Mouse (Mus musculus): ENCODE results near the gene Ing3. TPM values are rescaled to one million over a fixed set of nuclear protein-coding genes. Genes with fewer than 3 reads are reported as not detected.

The Ing3 gene
- polyA plus RNA-seq, 1 experiment = 20.2 TPM

- no peak overlapping the region for H3K27ac ChIP-seq (ENCODE audit: insufficient read depth, low read length)
Observed at GRCm38 (mm10) chr6:22003200-22003587, 53.8 kb downstream of the Ing3 start.

GRCm38 (mm10) chr6:22003959-22004543, 54.7 kb downstream of the Ing3 start:
- TF ChIP-seq POLR2A (IDR thresholded peaks at IDR 0.05; ENCODE audit: low read depth, low read length) (no peak), CTCF (IDR thresholded peaks at IDR 0.05; ENCODE audit: borderline replicate concordance, insufficient read depth, low read length) (no peak)
- Histone ChIP-seq H3K27ac (ENCODE audit: insufficient read depth, low read length) (no peak overlapping the region), H3K4me3 (ENCODE audit: insufficient read depth, low read length) (no peak overlapping the region), H3K4me1 (ENCODE audit: control insufficient read depth, insufficient read depth, low read length) (peaks cover 3% of the 10 kb centered on the region; the same call in 1 of the 2 replicates)

More at GRCm38 (mm10) chr6:22003200-22003587, 53.8 kb downstream of the Ing3 start:
- peaks cover 5% of the 10 kb centered on the region for H3K4me1 ChIP-seq (ENCODE audit: control insufficient read depth, insufficient read depth, low read length)
- TF ChIP-seq CTCF (IDR thresholded peaks at IDR 0.05; ENCODE audit: borderline replicate concordance, insufficient read depth, low read length) = no peak
- H3K4me3 ChIP-seq (ENCODE audit: insufficient read depth, low read length) = no peak overlapping the region

GRCm38 (mm10) chr6:22008346-22008745, 59.0 kb downstream of the Ing3 start:
- Histone ChIP-seq H3K4me3 (ENCODE audit: insufficient read depth, low read length) (no peak overlapping the region), H3K27ac (ENCODE audit: insufficient read depth, low read length) (no peak overlapping the region), H3K4me1 (ENCODE audit: control insufficient read depth, insufficient read depth, low read length) (no peaks in the 10 kb centered on the region; the same call in 1 of the 2 replicates)
- TF ChIP-seq CTCF (IDR thresholded peaks at IDR 0.05; ENCODE audit: borderline replicate concordance, insufficient read depth, low read length) (no peak), POLR2A (IDR thresholded peaks at IDR 0.05; ENCODE audit: low read depth, low read length) (no peak)

GRCm38 (mm10) chr6:22010258-22010657, 60.9 kb downstream of the Ing3 start:
- TF ChIP-seq CTCF (IDR thresholded peaks at IDR 0.05; ENCODE audit: borderline replicate concordance, insufficient read depth, low read length) (no peak), POLR2A (IDR thresholded peaks at IDR 0.05; ENCODE audit: low read depth, low read length) (no peak)
- H3K27ac ChIP-seq (ENCODE audit: insufficient read depth, low read length) = no peak overlapping the region
- no peaks in the 10 kb centered on the region; the same call in 1 of the 2 replicates for H3K4me1 ChIP-seq (ENCODE audit: control insufficient read depth, insufficient read depth, low read length)
- H3K4me3 ChIP-seq (ENCODE audit: insufficient read depth, low read length) = no peak overlapping the region

GRCm38 (mm10) chr6:22010761-22011281, 61.5 kb downstream of the Ing3 start:
- no peak for TF ChIP-seq POLR2A (IDR thresholded peaks at IDR 0.05; ENCODE audit: low read depth, low read length)
- TF ChIP-seq CTCF (IDR thresholded peaks at IDR 0.05; ENCODE audit: borderline replicate concordance, insufficient read depth, low read length) = no peak

GRCm38 (mm10) chr6:22011546-22011945, 62.2 kb downstream of the Ing3 start:
- Histone ChIP-seq H3K4me1 (ENCODE audit: control insufficient read depth, insufficient read depth, low read length) (no peaks in the 10 kb centered on the region; the same call in 1 of the 2 replicates), H3K4me3 (ENCODE audit: insufficient read depth, low read length) (no peak overlapping the region), H3K27ac (ENCODE audit: insufficient read depth, low read length) (peak overlapping the region; percentile 73; the same call in 1 of the 2 replicates)
- TF ChIP-seq POLR2A (IDR thresholded peaks at IDR 0.05; ENCODE audit: low read depth, low read length) (no peak), CTCF (IDR thresholded peaks at IDR 0.05; ENCODE audit: borderline replicate concordance, insufficient read depth, low read length) (no peak)

More at GRCm38 (mm10) chr6:22010761-22011281, 61.5 kb downstream of the Ing3 start:
- peak overlapping the region; percentile 73; the same call in 1 of the 2 replicates for H3K27ac ChIP-seq (ENCODE audit: insufficient read depth, low read length)
- no peaks in the 10 kb centered on the region; the same call in 1 of the 2 replicates for H3K4me1 ChIP-seq (ENCODE audit: control insufficient read depth, insufficient read depth, low read length)
- no peak overlapping the region for H3K4me3 ChIP-seq (ENCODE audit: insufficient read depth, low read length)

- H3K4me3 ChIP-seq (ENCODE audit: insufficient read depth, low read length) = no peak overlapping the region
- H3K4me1 ChIP-seq (ENCODE audit: control insufficient read depth, insufficient read depth, low read length) = no peaks in the 10 kb centered on the region; the same call in 1 of the 2 replicates
- TF ChIP-seq POLR2A (IDR thresholded peaks at IDR 0.05; ENCODE audit: low read depth, low read length) (no peak), CTCF (IDR thresholded peaks at IDR 0.05; ENCODE audit: borderline replicate concordance, insufficient read depth, low read length) (no peak)
- H3K27ac ChIP-seq (ENCODE audit: insufficient read depth, low read length) = no peak overlapping the region; the same call in 1 of the 2 replicates
Observed at GRCm38 (mm10) chr6:22012099-22012498, 62.7 kb downstream of the Ing3 start.

- H3K4me3 ChIP-seq (ENCODE audit: insufficient read depth, low read length) = no peak overlapping the region
- no peaks in the 10 kb centered on the region; the same call in 1 of the 2 replicates for H3K4me1 ChIP-seq (ENCODE audit: control insufficient read depth, insufficient read depth, low read length)
- no peak overlapping the region for H3K27ac ChIP-seq (ENCODE audit: insufficient read depth, low read length)
- TF ChIP-seq POLR2A (IDR thresholded peaks at IDR 0.05; ENCODE audit: low read depth, low read length) (no peak), CTCF (IDR thresholded peaks at IDR 0.05; ENCODE audit: borderline replicate concordance, insufficient read depth, low read length) (no peak)
Observed at GRCm38 (mm10) chr6:22012501-22012900, 63.1 kb downstream of the Ing3 start.

GRCm38 (mm10) chr6:22013394-22013793, 64.0 kb downstream of the Ing3 start:
- TF ChIP-seq POLR2A (IDR thresholded peaks at IDR 0.05; ENCODE audit: low read depth, low read length) = no peak
- TF ChIP-seq CTCF (IDR thresholded peaks at IDR 0.05; ENCODE audit: borderline replicate concordance, insufficient read depth, low read length) = no peak
- Histone ChIP-seq H3K4me3 (ENCODE audit: insufficient read depth, low read length) (no peak overlapping the region), H3K27ac (ENCODE audit: insufficient read depth, low read length) (no peak overlapping the region), H3K4me1 (ENCODE audit: control insufficient read depth, insufficient read depth, low read length) (peaks cover 2% of the 10 kb centered on the region)

GRCm38 (mm10) chr6:22014291-22014911, 65.0 kb downstream of the Ing3 start:
- no peak overlapping the region for H3K4me3 ChIP-seq (ENCODE audit: insufficient read depth, low read length)
- peaks cover 8% of the 10 kb centered on the region for H3K4me1 ChIP-seq (ENCODE audit: control insufficient read depth, insufficient read depth, low read length)
- no peak for TF ChIP-seq POLR2A (IDR thresholded peaks at IDR 0.05; ENCODE audit: low read depth, low read length)
- no peak for TF ChIP-seq CTCF (IDR thresholded peaks at IDR 0.05; ENCODE audit: borderline replicate concordance, insufficient read depth, low read length)
- H3K27ac ChIP-seq (ENCODE audit: insufficient read depth, low read length) = no peak overlapping the region
